Mouse (Mus musculus) embryonic facial prominence, embryonic 14.5 days (tissue): Measurements from ENCODE around the gene Trim5. TPM values are rescaled to one million over a fixed set of nuclear protein-coding genes. Genes with fewer than 3 reads are reported as not detected.
A peak's percentile ranks its signal among the peaks of the same experiment; 100 is the strongest.
"Not testable (repeated sequence)": the region's sequence is repeated elsewhere in the genome, so short reads cannot be mapped to it uniquely, and the experiment has no call there.

ENCODE experiments used
- ATAC-seq: fragments of 200-750 bp; cut with Nextera tagmentation; 2 replicates; pipeline ENCODE4 v1.8.0; 2017; ENCODE audit warnings: low read depth, moderate number of reproducible peaks, moderate TSS enrichment
- DNase-seq: peaks from one replicate; pipeline ENCODE4 v3.0.0-alpha.2; 2015; ENCODE audit warnings: low spot score
- H3K27ac ChIP-seq: fragments of 300-500 bp; sonication (generic); replicated peaks from 2 replicates; pipeline ENCODE4 v1.5.1; 2014; ENCODE audit warnings: low read depth, mild to moderate bottlenecking, low read length, moderate library complexity
- H3K27me3 ChIP-seq: fragments of 300-500 bp; sonication (generic); replicated peaks from 2 replicates; pipeline ENCODE4 v1.6.1; 2014; ENCODE audit warnings: low read length; ENCODE audit not compliant: control insufficient read depth, insufficient read depth
- H3K36me3 ChIP-seq: fragments of 300-500 bp; sonication (generic); 2 replicates; pipeline ENCODE4 v1.6.1; 2014; ENCODE audit warnings: low read length, mixed read lengths; ENCODE audit not compliant: control insufficient read depth, insufficient read depth
- H3K4me1 ChIP-seq: fragments of 300-500 bp; sonication (generic); 2 replicates; pipeline ENCODE4 v1.6.1; 2014; ENCODE audit warnings: antibody characterized with exemption, low read length; ENCODE audit not compliant: control insufficient read depth, insufficient read depth
- H3K4me2 ChIP-seq: fragments of 300-500 bp; sonication (generic); 2 replicates; pipeline ENCODE4 v1.6.1; 2014; ENCODE audit warnings: low read depth, mild to moderate bottlenecking, low read length, moderate library complexity, mixed read lengths
- H3K4me3 ChIP-seq: fragments of 300-500 bp; sonication (generic); 2 replicates; pipeline ENCODE4 v1.5.1; 2014; ENCODE audit warnings: low read depth, mild to moderate bottlenecking, low read length
- H3K9ac ChIP-seq: fragments of 300-500 bp; sonication (generic); 2 replicates; pipeline ENCODE4 v1.6.1; 2014; ENCODE audit warnings: low read depth, mild to moderate bottlenecking, low read length, moderate library complexity, mixed read lengths
- H3K9me3 ChIP-seq: fragments of 300-500 bp; sonication (generic); 2 replicates; pipeline ENCODE4 v1.6.1; 2016; ENCODE audit warnings: low read length; ENCODE audit not compliant: control insufficient read depth
- WGBS: fragments of 180-500 bp; shearing (Covaris S2); extraction: QIAGEN DNeasy Blood & Tissue Kit; methylation state at CpG from one replicate; pipeline ENCODE4 v1.1.7; 2014; 5-methylcytosine and 5-hydroxymethylcytosine counted together
- polyA plus RNA-seq: library from polyadenylated mRNA; unstranded; fragments of >200 nt; fragmentation: Nextera tagmentation; extraction: Ambion mirVana; gene quantifications from 2 replicates; pipeline ENCODE4 v1.2.1, GENCODE M21; 2014

Trim5 gene
- 0.19 and 0.47 TPM in 2 replicates for polyA plus RNA-seq

- not testable (repeated sequence) for H3K36me3 ChIP-seq, DNase-seq, H3K4me1 ChIP-seq, H3K9me3 ChIP-seq, H3K9ac ChIP-seq, H3K27ac ChIP-seq, H3K27me3 ChIP-seq, ATAC-seq
- 39% methylated on average over 14 of the region's 14 CpGs for WGBS
- Histone ChIP-seq H3K4me3 (peak within 1 kb of the TSS; percentile 7; the same call in 1 of the 2 replicates), H3K4me2 (peak within 1 kb of the TSS; percentile 8; the same call in 1 of the 2 replicates)
These were observed at the start of gene Trim5 for GRCm38 (mm10) chr7:104287576-104288443. Trim5 (minus strand) TSS chr7:104288094.

GRCm38 (mm10) chr7:104335547-104335946, 47.7 kb upstream of the Trim5 start:
- not testable (repeated sequence) for H3K4me1 ChIP-seq, H3K36me3 ChIP-seq, H3K27ac ChIP-seq, H3K27me3 ChIP-seq, H3K4me3 ChIP-seq, DNase-seq, H3K9ac ChIP-seq, H3K9me3 ChIP-seq, ATAC-seq, H3K4me2 ChIP-seq
- 83% methylated on average over 3 of the region's 3 CpGs for WGBS

GRCm38 (mm10) chr7:104329171-104329570, 41.3 kb upstream of the Trim5 start, which contains the start of gene Trim34b:
Trim34b (plus strand) TSS chr7:104329471.
- not testable (repeated sequence) for H3K36me3 ChIP-seq, H3K4me3 ChIP-seq, H3K4me1 ChIP-seq, DNase-seq, H3K27ac ChIP-seq, H3K4me2 ChIP-seq, H3K9ac ChIP-seq, H3K9me3 ChIP-seq, H3K27me3 ChIP-seq, ATAC-seq
- 93% methylated on average over 2 of the region's 2 CpGs for WGBS

- Histone ChIP-seq H3K4me2 (no peak overlapping the region), H3K9me3 (no peaks in the 10 kb centered on the region), H3K9ac (no peak overlapping the region), H3K36me3 (no peaks in the 10 kb centered on the region), H3K27me3 (no peaks in the 10 kb centered on the region), H3K27ac (no peak overlapping the region), H3K4me1 (no peaks in the 10 kb centered on the region), H3K4me3 (no peak overlapping the region)
- DNase-seq (no peak), ATAC-seq (no peak)
- 81% methylated on average over 9 of the region's 9 CpGs for WGBS
These were observed 34.1 kb upstream of the Trim5 start for GRCm38 (mm10) chr7:104322028-104322427.

- peak; percentile 90 for ATAC-seq
- not testable (repeated sequence) for H3K9me3 ChIP-seq, DNase-seq, H3K36me3 ChIP-seq, H3K4me1 ChIP-seq, H3K27me3 ChIP-seq, H3K27ac ChIP-seq
- Histone ChIP-seq H3K4me2 (peak within 1 kb of the TSS; percentile 48), H3K4me3 (peak within 1 kb of the TSS; percentile 43), H3K9ac (peak within 1 kb of the TSS; percentile 57)
- 22% methylated on average over 4 of the region's 4 CpGs for WGBS
These were observed 27.6 kb upstream of the Trim5 start, which contains the start of gene Trim12a for GRCm38 (mm10) chr7:104315369-104316080. Trim12a (minus strand) TSS chr7:104315466.

- Histone ChIP-seq H3K36me3 (no peaks in the 10 kb centered on the region), H3K27me3 (no peaks in the 10 kb centered on the region), H3K4me2 (peak overlapping the region; percentile 48), H3K4me1 (no peaks in the 10 kb centered on the region), H3K9me3 (no peaks in the 10 kb centered on the region), H3K27ac (no peak overlapping the region), H3K4me3 (peak overlapping the region; percentile 43), H3K9ac (peak overlapping the region; percentile 57)
- DNase-seq (peak; percentile 11), ATAC-seq (peak; percentile 68)
- 13% methylated on average over 15 of the region's 15 CpGs for WGBS
These were observed 27.0 kb upstream of the Trim5 start for GRCm38 (mm10) chr7:104314796-104315353.

GRCm38 (mm10) chr7:104291638-104292400, 3.9 kb upstream of the Trim5 start:
- Histone ChIP-seq H3K36me3 (no peaks in the 10 kb centered on the region), H3K4me1 (no peaks in the 10 kb centered on the region), H3K9me3 (no peaks in the 10 kb centered on the region), H3K27me3 (no peaks in the 10 kb centered on the region), H3K4me2 (no peak overlapping the region), H3K4me3 (no peak overlapping the region), H3K27ac (no peak overlapping the region), H3K9ac (no peak overlapping the region)
- ATAC-seq (no peak), DNase-seq (no peak)
- 81% methylated on average over 5 of the region's 5 CpGs for WGBS

GRCm38 (mm10) chr7:104290641-104291040, 2.7 kb upstream of the Trim5 start:
- ATAC-seq (no peak), DNase-seq (no peak)
- Histone ChIP-seq H3K4me1 (no peaks in the 10 kb centered on the region), H3K27ac (no peak overlapping the region), H3K9me3 (no peaks in the 10 kb centered on the region), H3K9ac (no peak overlapping the region), H3K36me3 (no peaks in the 10 kb centered on the region), H3K4me3 (no peak overlapping the region), H3K4me2 (no peak overlapping the region), H3K27me3 (no peaks in the 10 kb centered on the region)
- 91% methylated on average over 1 of the region's 1 CpGs for WGBS
